Mouse (Mus musculus) stomach, postnatal 0 days (tissue): ENCODE data around the gene Slc38a1. TPM values are rescaled to one million over a fixed set of nuclear protein-coding genes. Genes with fewer than 3 reads are reported as not detected.

ENCODE experiments used
- ATAC-seq: fragments of 200-750 bp; cut with Nextera tagmentation; 2 replicates; pipeline ENCODE4 v1.8.0; 2017; ENCODE audit not compliant: low FRiP score, low TSS enrichment
- DNase-seq: peaks from one replicate; pipeline ENCODE4 v3.0.0-alpha.2; 2016; ENCODE audit warnings: low spot score
- H3K27ac ChIP-seq: fragments of 300-500 bp; sonication (generic); replicated peaks from 2 replicates; pipeline ENCODE4 v1.5.1; 2014; ENCODE audit warnings: mild to moderate bottlenecking, control low read depth
- H3K27me3 ChIP-seq: fragments of 300-500 bp; sonication (generic); 2 replicates; pipeline ENCODE4 v1.6.1; 2014; ENCODE audit warnings: low read length; ENCODE audit not compliant: control insufficient read depth, insufficient read depth
- H3K36me3 ChIP-seq: fragments of 300-500 bp; sonication (generic); 2 replicates; pipeline ENCODE4 v1.6.1; 2014; ENCODE audit warnings: low read length, mixed read lengths; ENCODE audit not compliant: control insufficient read depth, insufficient read depth
- H3K4me1 ChIP-seq: fragments of 300-500 bp; sonication (generic); replicated peaks from 2 replicates; pipeline ENCODE4 v1.6.1; 2014; ENCODE audit warnings: antibody characterized with exemption; ENCODE audit not compliant: control insufficient read depth, insufficient read depth
- H3K4me2 ChIP-seq: fragments of 300-500 bp; sonication (generic); replicated peaks from 2 replicates; pipeline ENCODE4 v1.6.1; 2014; ENCODE audit warnings: low read depth, mild to moderate bottlenecking, control low read depth, moderate library complexity
- H3K4me3 ChIP-seq: fragments of 300-500 bp; sonication (generic); 2 replicates; pipeline ENCODE4 v1.5.1; 2014; ENCODE audit warnings: low read depth, low read length, control low read depth
- H3K9ac ChIP-seq: fragments of 300-500 bp; sonication (generic); 2 replicates; pipeline ENCODE4 v1.6.1; 2014; ENCODE audit warnings: mild to moderate bottlenecking, low read length, control low read depth, mixed read lengths
- H3K9me3 ChIP-seq: fragments of 300-500 bp; sonication (generic); 2 replicates; pipeline ENCODE4 v1.6.1; 2016; ENCODE audit warnings: low read length; ENCODE audit not compliant: control insufficient read depth
- CTCF ChIP-seq: IDR thresholded peaks from 2 replicates; pipeline ENCODE4 v1.5.1; 2016; ENCODE audit warnings: antibody characterized with exemption, low read depth, mild to moderate bottlenecking, moderate library complexity
- EP300 ChIP-seq: optimal IDR thresholded peaks from 2 replicates; pipeline ENCODE3; 2016; ENCODE audit warnings: antibody characterized with exemption
- WGBS: fragments of 180-500 bp; shearing (Covaris S2); extraction: QIAGEN DNeasy Blood & Tissue Kit; methylation state at CpG from one replicate; pipeline ENCODE4 v1.1.7; 2014; 5-methylcytosine and 5-hydroxymethylcytosine counted together
- polyA plus RNA-seq: library from polyadenylated mRNA; unstranded; fragments of >200 nt; fragmentation: Nextera tagmentation; extraction: Ambion mirVana; gene quantifications from 2 replicates; pipeline ENCODE4 v1.2.1, GENCODE M21; 2015

Slc38a1 gene
- polyA plus RNA-seq: 34.4 and 38.5 TPM in 2 replicates

- no peaks in the 10 kb centered on the region for H3K36me3 ChIP-seq
- peak; percentile 52 for ATAC-seq
- H3K27ac ChIP-seq: peak within 1 kb of the TSS; percentile 90
- no peak for TF ChIP-seq EP300
- TF ChIP-seq CTCF: no peak
- H3K9me3 ChIP-seq: no peaks in the 10 kb centered on the region
- H3K4me1 ChIP-seq: 0 out of 2 replicates have a peak, but pooled peaks cover 2% of the 10 kb centered on the region
- H3K27me3 ChIP-seq: no peaks in the 10 kb centered on the region
- H3K4me3 ChIP-seq: peak within 1 kb of the TSS; percentile 66
- peak; percentile 65 for DNase-seq
- H3K9ac ChIP-seq: peak within 1 kb of the TSS; percentile 77
- peak within 1 kb of the TSS; percentile 95 for H3K4me2 ChIP-seq
- under 1% methylated on average over 65 of the region's 70 CpGs for WGBS
Observed at GRCm38 (mm10) chr15:96642436-96643405, at the start of gene Slc38a1. Gene Slc38a1 (minus strand): TSS chr15:96642913.

GRCm38 (mm10) chr15:96692401-96692800, 49.7 kb upstream of the Slc38a1 start:
- Histone ChIP-seq H3K36me3 (peaks cover 50% of the 10 kb centered on the region), H3K9me3 (no peaks in the 10 kb centered on the region), H3K4me2 (no peak overlapping the region), H3K4me3 (no peak overlapping the region), H3K27me3 (no peaks in the 10 kb centered on the region), H3K4me1 (no peaks in the 10 kb centered on the region; the same call in 1 of the 2 replicates), H3K27ac (no peak overlapping the region), H3K9ac (no peak overlapping the region)
- DNase-seq (no peak), ATAC-seq (no peak)
- TF ChIP-seq EP300: no peak
- TF ChIP-seq CTCF: no peak
- 85% methylated on average over 11 of the region's 11 CpGs for WGBS

GRCm38 (mm10) chr15:96691381-96691780, 48.7 kb upstream of the Slc38a1 start:
- H3K27me3 ChIP-seq: no peaks in the 10 kb centered on the region
- H3K4me3 ChIP-seq: no peak overlapping the region
- H3K4me1 ChIP-seq: no peaks in the 10 kb centered on the region; the same call in 1 of the 2 replicates
- H3K4me2 ChIP-seq: no peak overlapping the region
- ATAC-seq (no peak), DNase-seq (no peak)
- H3K9me3 ChIP-seq: no peaks in the 10 kb centered on the region
- TF ChIP-seq CTCF: no peak
- no peak for TF ChIP-seq EP300
- H3K27ac ChIP-seq: no peak overlapping the region; the same call in 1 of the 2 replicates
- H3K9ac ChIP-seq: no peak overlapping the region
- 91% methylated on average over 15 of the region's 15 CpGs for WGBS
- peaks cover 50% of the 10 kb centered on the region for H3K36me3 ChIP-seq

GRCm38 (mm10) chr15:96690829-96691228, 48.1 kb upstream of the Slc38a1 start:
- H3K27me3 ChIP-seq: no peaks in the 10 kb centered on the region
- DNase-seq (no peak), ATAC-seq (no peak)
- H3K4me2 ChIP-seq: no peak overlapping the region
- H3K4me3 ChIP-seq: no peak overlapping the region
- 87% methylated on average over 13 of the region's 13 CpGs for WGBS
- H3K9ac ChIP-seq: no peak overlapping the region
- H3K36me3 ChIP-seq: peaks cover 50% of the 10 kb centered on the region
- TF ChIP-seq EP300: no peak
- no peak for TF ChIP-seq CTCF
- H3K9me3 ChIP-seq: no peaks in the 10 kb centered on the region
- no peak overlapping the region for H3K27ac ChIP-seq
- H3K4me1 ChIP-seq: no peaks in the 10 kb centered on the region; the same call in 1 of the 2 replicates

- Histone ChIP-seq H3K9me3 (no peaks in the 10 kb centered on the region), H3K27me3 (no peaks in the 10 kb centered on the region), H3K4me3 (no peak overlapping the region), H3K4me1 (no peaks in the 10 kb centered on the region), H3K4me2 (no peak overlapping the region), H3K9ac (no peak overlapping the region), H3K36me3 (peaks cover 50% of the 10 kb centered on the region), H3K27ac (no peak overlapping the region)
- ATAC-seq (no peak), DNase-seq (no peak)
- 86% methylated on average over 9 of the region's 9 CpGs for WGBS
- TF ChIP-seq CTCF: no peak
- TF ChIP-seq EP300: no peak
Observed at GRCm38 (mm10) chr15:96689919-96690318, 47.2 kb upstream of the Slc38a1 start.

GRCm38 (mm10) chr15:96688784-96689318, 46.1 kb upstream of the Slc38a1 start:
- H3K27ac ChIP-seq: no peak overlapping the region

More at GRCm38 (mm10) chr15:96688784-96689318, 46.1 kb upstream of the Slc38a1 start:
- H3K4me3 ChIP-seq: no peak overlapping the region
- H3K4me2 ChIP-seq: no peak overlapping the region
- no peaks in the 10 kb centered on the region for H3K27me3 ChIP-seq
- no peak for TF ChIP-seq EP300
- TF ChIP-seq CTCF: no peak
- H3K9me3 ChIP-seq: no peaks in the 10 kb centered on the region
- ATAC-seq: no peak
- no peak for DNase-seq
- peaks cover 45% of the 10 kb centered on the region for H3K36me3 ChIP-seq
- H3K4me1 ChIP-seq: no peaks in the 10 kb centered on the region
- no peak overlapping the region for H3K9ac ChIP-seq
- WGBS: 82% methylated on average over 12 of the region's 12 CpGs
